Mouse (Mus musculus): ENCODE data around the gene Cenpx. TPM values are rescaled to one million over a fixed set of nuclear protein-coding genes. Genes with fewer than 3 reads are reported as not detected.
"Not testable (repeated sequence)": the region's sequence is repeated elsewhere in the genome, so short reads cannot be mapped to it uniquely, and the experiment has no call there.

The Cenpx gene
- polyA plus RNA-seq (2015; fragmentation: Nextera tagmentation; extraction: Ambion mirVana), result 132 and 154 TPM in 2 replicates

DNA sequence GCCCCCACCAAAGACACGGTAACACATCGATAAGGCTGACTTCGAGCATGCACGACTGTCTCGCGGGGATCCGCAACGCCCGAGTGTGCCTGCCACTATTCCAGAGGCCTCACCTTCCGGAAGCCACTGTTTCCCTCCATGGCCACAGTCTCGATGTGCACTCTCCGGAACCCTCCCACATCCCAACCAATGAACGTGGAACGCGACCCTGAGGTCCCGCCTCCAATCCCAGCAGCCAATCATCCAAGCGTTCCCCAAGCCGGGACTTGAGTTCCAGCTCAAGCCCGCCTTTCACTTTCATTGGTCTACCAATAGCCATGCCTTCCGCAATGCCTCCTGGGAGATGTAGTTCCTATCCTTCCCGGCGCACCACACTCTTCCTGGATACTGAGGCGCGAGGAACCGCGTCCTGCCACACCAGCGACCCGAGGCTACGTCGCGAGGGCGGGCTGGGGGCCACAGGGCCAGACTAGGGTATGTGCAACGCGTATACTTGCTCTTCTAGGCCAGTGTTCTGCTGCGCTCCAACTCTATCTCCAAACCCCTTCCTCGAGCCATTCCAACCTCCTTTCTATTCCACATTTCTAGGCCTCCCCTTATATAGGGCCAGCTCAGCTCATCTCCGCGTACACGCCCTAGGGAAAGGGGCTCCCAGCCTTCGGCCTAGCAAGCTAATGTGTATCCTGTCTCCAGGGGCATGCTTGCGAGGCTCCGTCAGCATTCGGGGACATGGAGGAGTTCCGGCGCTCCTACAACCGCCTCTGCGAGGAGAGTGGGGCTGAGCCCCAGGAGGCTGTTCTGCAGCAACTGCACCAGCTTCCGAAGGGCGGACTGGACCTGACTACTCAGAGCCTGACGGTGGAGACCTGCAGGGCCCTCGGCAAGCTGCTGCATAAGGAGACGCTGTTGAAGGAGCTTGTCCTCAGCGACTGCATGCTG is at the start of gene Cenpx, which contains the start of gene Lrrc45:
Cenpx (minus strand) TSS at position 159 of the 939 bp plus-strand sequence.
Lrrc45 (plus strand) TSS at position 346 of the 939 bp plus-strand sequence.
- Histone ChIP-seq H3K4me3 (peak within 1 kb of the TSS; percentile 68), H3K27me3 (no peaks in the 10 kb centered on the region), H3K36me3 (peaks cover 62% of the 10 kb centered on the region), H3K4me1 (peaks cover 27% of the 10 kb centered on the region), H3K9ac (peak within 1 kb of the TSS; percentile 77), H3K9me3 (no peaks in the 10 kb centered on the region), H3K4me2 (peak within 1 kb of the TSS; percentile 98), H3K27ac (peak within 1 kb of the TSS; percentile 83)
- 3% methylated on average over 53 of the region's 53 CpGs for WGBS
- ATAC-seq (ENCODE audit: insufficient number of reproducible peaks, insufficient read depth, low FRiP score, low TSS enrichment, low read depth), result peak; percentile 94

DNA sequence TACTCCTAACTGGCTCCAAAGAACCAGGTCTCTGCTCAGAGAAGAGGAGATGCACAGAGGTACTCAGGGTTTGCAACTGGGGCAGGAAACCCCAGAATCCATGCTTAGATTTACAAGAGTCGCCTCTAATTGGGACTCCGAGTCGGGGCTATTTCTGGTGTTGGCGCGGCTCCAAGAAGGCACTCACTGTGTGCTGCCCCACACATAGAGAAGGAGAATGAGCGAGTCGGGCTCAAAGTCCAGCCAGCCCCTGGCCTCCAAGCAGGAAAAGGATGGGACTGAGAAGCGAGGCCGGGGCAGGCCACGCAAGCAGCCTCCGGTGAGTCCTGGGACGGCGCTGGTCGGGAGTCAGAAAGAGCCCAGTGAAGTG is 49.1 kb upstream of the Cenpx start, which contains the start of gene Hmga1b:
Hmga1b (plus strand) TSS at position 123 of the 370 bp plus-strand sequence.
- Histone ChIP-seq H3K27me3 (peaks cover 15% of the 10 kb centered on the region), H3K9ac (peak within 1 kb of the TSS; percentile 49), H3K4me2 (peak within 1 kb of the TSS; percentile 44), H3K9me3 (peaks cover 12% of the 10 kb centered on the region), H3K4me3 (peak within 1 kb of the TSS; percentile 12; the same call in 1 of the 2 replicates)
- not testable (repeated sequence) for H3K27ac ChIP-seq; ATAC-seq (ENCODE audit: insufficient number of reproducible peaks, insufficient read depth, low FRiP score, low TSS enrichment, low read depth); H3K36me3 ChIP-seq; H3K4me1 ChIP-seq
- 20% methylated on average over 14 of the region's 14 CpGs for WGBS

DNA sequence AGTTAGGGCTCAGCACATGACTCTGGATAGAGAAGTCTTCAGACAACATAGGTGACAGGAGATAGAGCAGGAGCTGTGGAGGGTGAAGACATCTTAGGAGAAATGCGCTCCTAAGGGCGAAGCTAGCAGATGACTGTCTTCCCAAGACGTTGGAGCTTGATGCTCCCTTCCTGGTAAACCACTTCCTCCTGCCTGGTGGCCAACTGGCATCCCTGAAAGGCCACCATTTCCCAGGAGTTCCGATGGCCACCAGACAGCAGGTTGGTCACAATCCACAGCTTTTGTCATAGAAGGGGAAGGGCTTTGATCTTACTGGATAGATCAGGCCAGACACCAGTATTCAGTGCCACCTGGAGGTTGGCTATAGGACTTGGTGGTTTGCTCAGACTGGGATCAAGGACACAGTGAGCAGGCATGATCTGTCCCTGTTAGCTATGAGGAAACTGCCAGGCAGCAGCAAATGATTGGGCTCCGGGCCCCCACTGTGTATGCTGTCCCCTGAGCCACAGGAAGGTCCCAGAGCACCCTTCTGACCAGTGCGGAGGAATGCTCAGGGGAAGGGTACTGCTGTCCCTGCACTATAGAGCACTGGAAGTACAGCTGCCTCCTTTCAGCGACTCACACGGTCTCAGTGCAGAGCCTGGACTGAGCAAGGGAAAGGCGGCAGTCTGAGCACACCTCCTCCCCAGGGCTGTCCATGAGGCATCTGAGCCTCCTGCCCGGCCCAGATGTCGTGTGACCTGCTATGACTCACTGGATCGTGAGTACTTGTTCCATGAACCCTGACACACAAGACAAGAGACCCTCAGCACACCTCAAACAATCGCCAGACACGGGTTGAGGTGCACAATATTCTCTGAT is 48.5 kb upstream of the Cenpx start:
- 0 out of 2 replicates have a peak, but pooled peaks have one; percentile 34 for ATAC-seq (ENCODE audit: insufficient number of reproducible peaks, insufficient read depth, low FRiP score, low TSS enrichment, low read depth)
- Histone ChIP-seq H3K27me3 (peaks cover 15% of the 10 kb centered on the region), H3K9me3 (peaks cover 12% of the 10 kb centered on the region), H3K9ac (peak overlapping the region; percentile 49), H3K4me3 (no peak overlapping the region), H3K36me3 (no peaks in the 10 kb centered on the region), H3K27ac (no peak overlapping the region), H3K4me2 (peak overlapping the region; percentile 44), H3K4me1 (peaks cover 6% of the 10 kb centered on the region; the same call in 1 of the 2 replicates)
- WGBS, result 72% methylated on average over 14 of the region's 14 CpGs

DNA sequence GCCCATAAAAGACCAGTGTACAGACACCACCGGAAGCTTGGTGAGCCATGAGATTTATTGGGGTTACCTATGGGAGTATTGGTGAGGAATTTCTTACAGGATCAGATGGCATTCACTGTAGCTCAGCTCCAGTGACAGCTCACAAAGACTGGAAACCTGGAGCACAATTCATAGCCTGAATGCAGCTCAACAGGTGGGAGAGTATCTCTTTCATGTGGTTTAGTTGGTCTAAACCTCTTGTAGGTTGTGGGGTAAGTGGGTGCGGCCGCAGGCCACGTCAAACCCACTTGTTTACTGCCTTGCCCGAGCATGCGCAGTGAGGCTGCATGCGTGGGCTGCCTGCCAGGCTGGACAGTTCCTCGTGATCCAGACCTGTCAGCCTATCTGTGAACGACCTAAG is 46.7 kb upstream of the Cenpx start:
- Histone ChIP-seq H3K4me2 (no peak overlapping the region), H3K27me3 (peaks cover 15% of the 10 kb centered on the region), H3K36me3 (no peaks in the 10 kb centered on the region), H3K9ac (no peak overlapping the region), H3K27ac (no peak overlapping the region), H3K4me3 (no peak overlapping the region), H3K4me1 (peaks cover 6% of the 10 kb centered on the region; the same call in 1 of the 2 replicates), H3K9me3 (peaks cover 12% of the 10 kb centered on the region)
- 86% methylated on average over 9 of the region's 9 CpGs for WGBS
- ATAC-seq (ENCODE audit: insufficient number of reproducible peaks, insufficient read depth, low FRiP score, low TSS enrichment, low read depth), result no peak

DNA sequence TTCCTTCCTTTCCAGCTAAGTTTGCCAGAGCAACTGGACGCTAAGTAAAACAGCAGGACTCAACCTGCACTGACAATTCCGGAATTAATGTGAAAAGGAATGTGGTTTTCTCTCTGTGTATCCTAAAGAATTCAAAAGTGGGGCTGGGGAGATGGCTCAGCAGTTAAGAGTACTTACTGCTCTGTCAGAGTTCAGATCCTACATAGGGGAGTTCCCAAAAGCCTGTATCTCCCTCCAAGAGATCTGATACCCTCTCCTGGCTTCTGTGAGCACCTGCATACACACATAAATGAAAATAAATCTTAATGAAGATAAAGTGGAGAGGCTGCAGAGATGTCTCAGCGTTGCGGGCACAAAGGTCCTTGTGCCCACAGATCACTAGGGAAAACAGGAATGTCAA is 38.1 kb upstream of the Cenpx start:
- Histone ChIP-seq H3K9me3 (no peaks in the 10 kb centered on the region), H3K9ac (no peak overlapping the region), H3K36me3 (no peaks in the 10 kb centered on the region), H3K27me3 (0 out of 2 replicates have a peak, but pooled peaks cover 3% of the 10 kb centered on the region), H3K4me1 (no peaks in the 10 kb centered on the region), H3K4me3 (no peak overlapping the region), H3K4me2 (no peak overlapping the region), H3K27ac (no peak overlapping the region)
- no peak for ATAC-seq (ENCODE audit: insufficient number of reproducible peaks, insufficient read depth, low FRiP score, low TSS enrichment, low read depth)
- WGBS, result 68% methylated on average over 4 of the region's 4 CpGs

DNA sequence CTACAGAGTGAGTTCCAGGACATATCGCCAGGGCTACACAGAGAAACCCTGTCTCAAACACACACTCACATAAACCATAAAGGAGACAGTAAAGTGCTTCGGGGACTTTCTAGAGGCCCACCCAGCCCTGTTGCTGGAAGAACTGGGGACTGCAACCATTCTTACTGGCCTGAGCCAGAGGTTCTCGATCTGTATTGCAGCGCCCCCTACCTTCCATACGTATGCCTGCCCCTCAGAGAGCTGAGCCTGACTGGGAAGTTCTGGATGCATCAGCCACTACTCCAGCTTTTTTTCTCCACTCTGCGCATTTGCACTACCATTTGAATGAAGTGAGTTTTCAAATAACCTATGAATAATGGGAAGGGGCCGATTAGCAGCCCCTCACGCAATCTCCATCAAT is 35.9 kb upstream of the Cenpx start:
- Histone ChIP-seq H3K27me3 (0 out of 2 replicates have a peak, but pooled peaks cover 3% of the 10 kb centered on the region), H3K9me3 (no peaks in the 10 kb centered on the region), H3K4me2 (no peak overlapping the region), H3K36me3 (no peaks in the 10 kb centered on the region), H3K9ac (no peak overlapping the region), H3K4me1 (no peaks in the 10 kb centered on the region), H3K27ac (no peak overlapping the region), H3K4me3 (no peak overlapping the region)
- 59% methylated on average over 8 of the region's 8 CpGs for WGBS
- ATAC-seq (ENCODE audit: insufficient number of reproducible peaks, insufficient read depth, low FRiP score, low TSS enrichment, low read depth), result no peak

DNA sequence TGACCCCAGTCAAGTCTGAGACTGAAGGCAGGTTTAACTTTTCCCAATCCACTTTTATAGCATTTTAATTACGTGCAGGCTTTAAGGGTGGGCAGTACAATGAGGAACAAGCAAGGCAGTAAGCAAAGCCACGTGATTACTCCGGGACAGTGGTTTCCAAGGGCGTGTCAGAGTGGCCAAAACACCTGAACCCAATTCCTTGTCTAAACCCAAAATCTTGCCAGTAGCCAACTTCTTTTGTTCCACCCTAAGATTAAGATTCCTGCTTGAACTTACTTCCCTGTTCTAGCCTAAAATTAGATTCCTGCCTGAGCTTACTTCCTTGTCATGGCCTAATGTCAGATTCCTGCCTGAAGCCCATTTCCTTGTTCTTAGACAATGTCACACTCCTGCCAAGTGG is 34.4 kb upstream of the Cenpx start:
- Histone ChIP-seq H3K36me3 (no peaks in the 10 kb centered on the region), H3K27me3 (0 out of 2 replicates have a peak, but pooled peaks cover 3% of the 10 kb centered on the region), H3K27ac (no peak overlapping the region), H3K4me2 (no peak overlapping the region), H3K9ac (no peak overlapping the region), H3K9me3 (no peaks in the 10 kb centered on the region), H3K4me3 (no peak overlapping the region), H3K4me1 (no peaks in the 10 kb centered on the region)
- no peak for ATAC-seq (ENCODE audit: insufficient number of reproducible peaks, insufficient read depth, low FRiP score, low TSS enrichment, low read depth)
- WGBS, result 66% methylated on average over 4 of the region's 4 CpGs

DNA sequence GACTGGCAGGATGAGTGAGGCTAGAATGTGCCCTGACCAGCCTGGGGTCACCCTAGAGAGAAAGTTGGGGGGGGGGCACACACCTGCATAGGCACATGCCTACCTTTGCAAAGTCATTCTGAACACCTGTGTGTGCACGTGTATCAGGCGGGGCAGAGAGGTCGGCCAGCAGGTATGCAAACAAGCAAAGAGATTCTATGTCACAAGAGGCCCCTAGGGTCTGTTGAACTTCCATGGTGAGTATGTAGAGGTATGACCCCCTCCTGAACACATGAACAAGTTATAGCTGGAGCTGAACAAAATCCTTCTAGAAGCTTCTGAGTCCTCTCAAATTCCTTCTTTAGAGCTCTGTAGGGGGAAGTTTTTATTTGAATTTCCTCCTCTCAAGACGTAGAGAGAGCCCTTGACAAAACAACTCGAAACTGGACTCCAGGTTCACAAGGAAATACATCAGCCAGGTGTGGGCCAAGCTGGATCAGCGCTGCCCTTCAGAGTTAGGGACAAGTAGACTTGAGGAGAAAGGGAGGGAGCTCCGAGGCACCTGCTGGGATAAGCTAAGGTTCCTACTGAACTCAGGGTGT is 30.7 kb upstream of the Cenpx start:
- H3K4me3 ChIP-seq, result no peak overlapping the region
- 68% methylated on average over 7 of the region's 7 CpGs for WGBS
- ATAC-seq (ENCODE audit: insufficient number of reproducible peaks, insufficient read depth, low FRiP score, low TSS enrichment, low read depth), result no peak

DNA sequence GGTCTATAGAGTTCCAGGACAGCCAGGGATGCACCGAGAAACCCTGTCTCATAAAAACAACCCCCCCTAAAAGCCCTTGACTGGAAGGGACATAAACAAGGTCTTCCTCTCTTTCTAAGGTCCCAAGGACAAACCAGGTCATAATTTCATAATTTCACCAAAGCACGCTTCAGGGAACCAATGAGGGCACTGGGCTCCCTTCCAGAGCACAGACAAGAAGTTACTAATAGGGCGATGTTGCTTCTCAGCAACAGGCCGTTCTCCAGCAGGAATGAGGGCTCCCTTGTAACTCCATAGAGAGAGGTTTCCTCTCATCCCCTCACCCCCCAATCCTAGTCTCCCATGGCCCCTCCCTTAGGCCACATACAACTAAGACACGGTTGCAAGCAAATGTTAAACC is 27.4 kb upstream of the Cenpx start:
- WGBS, result 87% methylated on average over 5 of the region's 5 CpGs
- ATAC-seq (ENCODE audit: insufficient number of reproducible peaks, insufficient read depth, low FRiP score, low TSS enrichment, low read depth), result no peak

More for the DNA sequence above, 30.7 kb upstream of the Cenpx start:
- Histone ChIP-seq H3K4me1 (no peaks in the 10 kb centered on the region), H3K27ac (no peak overlapping the region), H3K9ac (no peak overlapping the region), H3K4me2 (no peak overlapping the region), H3K36me3 (no peaks in the 10 kb centered on the region), H3K27me3 (no peaks in the 10 kb centered on the region), H3K9me3 (no peaks in the 10 kb centered on the region)

DNA sequence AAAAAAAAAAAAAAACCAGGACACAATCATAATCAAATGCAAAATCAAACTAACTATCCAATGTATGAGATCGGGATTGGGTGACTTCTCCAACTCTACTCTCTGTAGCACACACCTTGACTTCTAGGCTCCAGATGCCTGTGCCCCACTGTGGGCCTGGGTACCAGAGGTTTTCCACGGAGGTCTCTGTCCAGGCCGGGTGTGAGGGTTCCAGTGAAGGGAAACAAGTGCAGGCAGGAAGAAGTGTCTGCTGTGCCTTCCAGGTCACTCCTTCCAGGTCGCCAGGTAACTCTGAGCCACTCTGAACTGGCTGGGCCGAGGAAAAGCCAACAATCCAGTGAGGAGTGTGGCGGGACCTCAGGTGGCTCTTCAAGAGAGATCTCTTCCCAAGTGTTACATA is 22.9 kb upstream of the Cenpx start:
- Histone ChIP-seq H3K27me3 (no peaks in the 10 kb centered on the region), H3K4me1 (peaks cover 20% of the 10 kb centered on the region), H3K27ac (no peak overlapping the region), H3K36me3 (no peaks in the 10 kb centered on the region), H3K9ac (no peak overlapping the region), H3K4me2 (no peak overlapping the region), H3K4me3 (no peak overlapping the region), H3K9me3 (no peaks in the 10 kb centered on the region)
- ATAC-seq (ENCODE audit: insufficient number of reproducible peaks, insufficient read depth, low FRiP score, low TSS enrichment, low read depth), result no peak
- WGBS, result 77% methylated on average over 6 of the region's 6 CpGs

More for the DNA sequence above, 27.4 kb upstream of the Cenpx start:
- Histone ChIP-seq H3K9ac (no peak overlapping the region), H3K36me3 (no peaks in the 10 kb centered on the region), H3K27ac (no peak overlapping the region), H3K4me3 (no peak overlapping the region), H3K4me1 (no peaks in the 10 kb centered on the region), H3K4me2 (no peak overlapping the region), H3K9me3 (no peaks in the 10 kb centered on the region), H3K27me3 (no peaks in the 10 kb centered on the region)

DNA sequence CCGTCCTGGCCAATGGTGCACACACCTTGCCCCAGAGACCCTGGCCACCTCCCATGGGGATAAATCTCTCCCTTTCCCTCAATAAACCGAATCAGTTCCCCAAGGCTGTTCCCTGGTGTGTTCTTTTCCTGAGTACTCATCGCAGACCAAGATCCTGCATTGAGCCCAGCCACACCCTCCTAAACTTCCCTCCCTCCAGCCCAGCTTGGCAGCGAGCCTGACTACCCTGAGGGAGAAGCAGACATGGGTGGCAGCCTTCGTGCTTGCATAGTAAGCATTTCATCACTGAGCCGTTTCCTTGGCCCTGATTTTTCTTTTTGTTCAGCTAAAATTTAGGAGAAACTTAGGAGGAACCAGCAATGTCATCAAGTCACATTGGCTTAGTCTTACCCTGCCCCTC is 20.0 kb upstream of the Cenpx start:
- H3K4me2 ChIP-seq, result no peak overlapping the region

More for the DNA sequence above, 20.0 kb upstream of the Cenpx start:
- Histone ChIP-seq H3K4me1 (peaks cover 24% of the 10 kb centered on the region), H3K9me3 (no peaks in the 10 kb centered on the region), H3K36me3 (no peaks in the 10 kb centered on the region), H3K4me3 (no peak overlapping the region), H3K9ac (no peak overlapping the region), H3K27me3 (no peaks in the 10 kb centered on the region), H3K27ac (no peak overlapping the region)
- no peak for ATAC-seq (ENCODE audit: insufficient number of reproducible peaks, insufficient read depth, low FRiP score, low TSS enrichment, low read depth)
- WGBS, result 44% methylated on average over 6 of the region's 6 CpGs
